Mouse (Mus musculus) stomach, embryonic 15.5 days (tissue): ENCODE measurements around the gene Exoc1. TPM values are rescaled to one million over a fixed set of nuclear protein-coding genes. Genes with fewer than 3 reads are reported as not detected.

Experiments
- ATAC-seq: fragments of 200-750 bp; cut with Nextera tagmentation; 2 replicates; pipeline ENCODE4 v1.8.0; 2017; ENCODE audit warnings: low read depth, moderate number of reproducible peaks, moderate TSS enrichment; ENCODE audit not compliant: insufficient read depth, low FRiP score
- H3K27ac ChIP-seq: fragments of 300-500 bp; sonication (generic); 2 replicates; pipeline ENCODE4 v1.5.1; 2015; ENCODE audit warnings: mild to moderate bottlenecking, inconsistent platforms
- H3K27me3 ChIP-seq: fragments of 300-500 bp; sonication (generic); replicated peaks from 2 replicates; pipeline ENCODE4 v1.6.1; 2015; ENCODE audit warnings: inconsistent platforms
- H3K36me3 ChIP-seq: fragments of 300-500 bp; sonication (generic); 2 replicates; pipeline ENCODE4 v1.6.1; 2015; ENCODE audit warnings: inconsistent platforms
- H3K4me1 ChIP-seq: fragments of 300-500 bp; sonication (generic); 2 replicates; pipeline ENCODE4 v1.6.1; 2015; ENCODE audit warnings: inconsistent platforms
- H3K4me2 ChIP-seq: fragments of 300-500 bp; sonication (generic); 2 replicates; pipeline ENCODE4 v1.6.1; 2015; ENCODE audit warnings: mild to moderate bottlenecking, inconsistent platforms
- H3K4me3 ChIP-seq: fragments of 300-500 bp; sonication (generic); replicated peaks from 2 replicates; pipeline ENCODE4 v1.5.1; 2015; ENCODE audit warnings: inconsistent platforms
- H3K9ac ChIP-seq: fragments of 300-500 bp; sonication (generic); 2 replicates; pipeline ENCODE4 v1.6.1; 2015; ENCODE audit warnings: inconsistent platforms
- H3K9me3 ChIP-seq: fragments of 300-500 bp; sonication (generic); 2 replicates; pipeline ENCODE4 v1.6.1; 2016; ENCODE audit warnings: inconsistent platforms
- WGBS: fragments of 180-500 bp; shearing (Covaris S2); methylation state at CpG from one replicate; pipeline ENCODE4 v1.1.7; 2015; 5-methylcytosine and 5-hydroxymethylcytosine counted together
- polyA plus RNA-seq: library from polyadenylated mRNA; unstranded; fragments of >200 nt; fragmentation: Nextera tagmentation; extraction: Ambion mirVana; gene quantifications from 2 replicates; pipeline ENCODE4 v1.2.1, GENCODE M21; 2015

Exoc1 gene
- 26.5 and 31.8 TPM in 2 replicates for polyA plus RNA-seq

GRCm38 (mm10) chr5:76529040-76529703 is at the start of gene Exoc1:
Gene Exoc1, plus strand, starts transcription at chr5:76529311.
- WGBS, result under 1% methylated on average over 38 of the region's 39 CpGs
- Histone ChIP-seq H3K36me3 (no peaks in the 10 kb centered on the region), H3K4me2 (peak within 1 kb of the TSS; percentile 74), H3K4me3 (peak within 1 kb of the TSS; percentile 70), H3K4me1 (0 out of 2 replicates have a peak, but pooled peaks cover 4% of the 10 kb centered on the region), H3K9me3 (no peaks in the 10 kb centered on the region), H3K27me3 (no peaks in the 10 kb centered on the region), H3K9ac (peak within 1 kb of the TSS; percentile 67), H3K27ac (peak within 1 kb of the TSS; percentile 92)
- peak; percentile 99 for ATAC-seq

DNA sequence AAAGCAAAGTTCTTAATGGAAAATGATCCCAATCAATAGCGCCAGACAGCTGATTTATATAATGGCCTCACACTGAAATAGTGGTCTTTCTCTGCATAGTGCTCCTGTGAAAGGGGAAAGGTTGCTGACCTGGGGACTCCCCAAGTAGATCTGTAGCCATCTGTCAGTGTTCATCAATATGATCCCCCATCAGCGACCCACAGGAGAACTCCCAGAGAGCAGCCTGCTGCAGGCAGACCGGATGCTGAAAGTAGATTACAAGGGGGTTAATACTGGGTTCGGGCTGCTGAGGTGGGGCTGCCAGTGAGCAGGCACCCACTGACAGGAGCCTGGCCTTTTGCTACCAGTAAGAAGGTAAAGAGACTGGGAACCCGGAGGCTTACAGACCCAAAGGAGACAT is 45.3 kb upstream of the Exoc1 start, which contains the start of gene Gm7271:
TSS of gene Gm7271 (plus strand) at position 230 of the 400 bp plus-strand sequence.
- ATAC-seq, result no peak
- Histone ChIP-seq H3K27ac (no peak within 1 kb of the TSS), H3K9ac (no peak within 1 kb of the TSS), H3K27me3 (no peaks in the 10 kb centered on the region), H3K4me2 (no peak within 1 kb of the TSS), H3K36me3 (no peaks in the 10 kb centered on the region), H3K4me3 (no peak within 1 kb of the TSS), H3K4me1 (no peaks in the 10 kb centered on the region), H3K9me3 (no peaks in the 10 kb centered on the region)
- WGBS, result 46% methylated on average over 5 of the region's 5 CpGs

DNA sequence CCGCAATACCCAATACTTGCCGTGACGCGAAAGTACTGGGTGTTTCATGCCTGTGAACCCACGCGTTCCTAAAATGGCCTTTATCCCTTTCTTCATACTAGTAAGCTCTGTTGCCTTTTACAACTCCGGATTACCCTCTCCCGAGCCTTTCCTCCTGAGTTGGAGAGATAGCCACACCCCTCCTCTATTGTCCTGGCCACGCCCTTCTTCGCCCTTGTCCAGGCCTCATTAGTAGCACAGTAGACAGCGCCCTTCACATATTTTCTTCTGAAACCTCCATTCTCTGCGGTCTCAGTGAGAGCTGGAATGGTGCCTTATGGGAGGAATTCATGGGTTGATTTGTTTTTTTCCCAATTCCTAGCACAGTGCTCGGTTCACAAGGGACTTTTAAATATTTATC is 34.0 kb upstream of the Exoc1 start:
- H3K4me3 ChIP-seq, result no peak overlapping the region
- H3K9me3 ChIP-seq, result no peaks in the 10 kb centered on the region
- no peak overlapping the region for H3K27ac ChIP-seq
- H3K4me2 ChIP-seq, result no peak overlapping the region
- H3K36me3 ChIP-seq, result no peaks in the 10 kb centered on the region
- 80% methylated on average over 13 of the region's 13 CpGs for WGBS
- no peaks in the 10 kb centered on the region for H3K4me1 ChIP-seq
- H3K9ac ChIP-seq, result no peak overlapping the region
- ATAC-seq, result no peak
- H3K27me3 ChIP-seq, result no peaks in the 10 kb centered on the region

DNA sequence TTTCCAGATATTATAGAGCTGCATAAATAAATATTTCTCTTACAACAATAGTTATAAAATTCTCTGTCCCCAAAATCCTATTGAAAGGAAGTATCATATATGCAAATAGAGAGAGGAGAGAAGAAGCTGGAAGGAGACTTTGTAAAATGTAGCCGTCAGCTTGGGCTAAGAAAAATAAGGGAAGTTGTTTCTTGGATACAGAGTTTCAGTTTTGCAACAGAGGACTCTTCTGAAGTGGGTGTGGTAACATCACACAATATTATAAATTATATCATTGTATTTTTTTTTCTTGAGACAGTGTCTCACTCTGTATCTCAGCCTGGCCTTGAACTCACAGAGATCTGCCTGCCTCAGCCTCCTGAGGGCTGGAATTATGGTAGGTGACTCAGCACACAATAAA is 6.7 kb upstream of the Exoc1 start:
- no peak overlapping the region for H3K4me2 ChIP-seq
- no peaks in the 10 kb centered on the region for H3K9me3 ChIP-seq
- no peaks in the 10 kb centered on the region for H3K4me1 ChIP-seq
- no peak overlapping the region for H3K4me3 ChIP-seq
- no peak overlapping the region for H3K27ac ChIP-seq
- no peaks in the 10 kb centered on the region for H3K36me3 ChIP-seq
- H3K9ac ChIP-seq, result no peak overlapping the region
- WGBS, result 79% methylated on average over 1 of the region's 1 CpGs
- no peaks in the 10 kb centered on the region for H3K27me3 ChIP-seq
- ATAC-seq, result no peak

- Histone ChIP-seq H3K9ac (no peak overlapping the region), H3K27ac (no peak overlapping the region), H3K27me3 (no peaks in the 10 kb centered on the region), H3K36me3 (no peaks in the 10 kb centered on the region), H3K4me2 (no peak overlapping the region), H3K4me3 (no peak overlapping the region), H3K4me1 (no peaks in the 10 kb centered on the region), H3K9me3 (no peaks in the 10 kb centered on the region)
- no peak for ATAC-seq
- 71% methylated on average over 5 of the region's 5 CpGs for WGBS
Measured at GRCm38 (mm10) chr5:76524623-76525022, 4.5 kb upstream of the Exoc1 start.

GRCm38 (mm10) chr5:76525066-76525465 is 4.0 kb upstream of the Exoc1 start:
- Histone ChIP-seq H3K9me3 (no peaks in the 10 kb centered on the region), H3K4me3 (no peak overlapping the region), H3K4me2 (no peak overlapping the region), H3K27me3 (no peaks in the 10 kb centered on the region), H3K27ac (no peak overlapping the region), H3K9ac (no peak overlapping the region), H3K36me3 (no peaks in the 10 kb centered on the region), H3K4me1 (0 out of 2 replicates have a peak, but pooled peaks cover 4% of the 10 kb centered on the region)
- 55% methylated on average over 4 of the region's 4 CpGs for WGBS
- ATAC-seq, result no peak

- no peaks in the 10 kb centered on the region for H3K36me3 ChIP-seq
- 0 out of 2 replicates have a peak, but pooled peaks cover 4% of the 10 kb centered on the region for H3K4me1 ChIP-seq
- no peaks in the 10 kb centered on the region for H3K9me3 ChIP-seq
- no peak overlapping the region for H3K4me2 ChIP-seq
- H3K27me3 ChIP-seq, result no peaks in the 10 kb centered on the region
- no peak overlapping the region for H3K27ac ChIP-seq
- ATAC-seq, result no peak
- no peak overlapping the region for H3K4me3 ChIP-seq
- WGBS, result 50% methylated on average over 2 of the region's 2 CpGs
- no peak overlapping the region for H3K9ac ChIP-seq
Measured at GRCm38 (mm10) chr5:76525829-76526228, 3.3 kb upstream of the Exoc1 start.

GRCm38 (mm10) chr5:76529704-76530066 is 574 bp downstream of the Exoc1 start:
- H3K27me3 ChIP-seq, result no peaks in the 10 kb centered on the region
- no peak for ATAC-seq
- peak overlapping the region; percentile 92 for H3K27ac ChIP-seq
- H3K36me3 ChIP-seq, result no peaks in the 10 kb centered on the region
- H3K9ac ChIP-seq, result peak overlapping the region; percentile 67
- peak overlapping the region; percentile 70 for H3K4me3 ChIP-seq
- peak overlapping the region; percentile 74 for H3K4me2 ChIP-seq
- 6% methylated on average over 9 of the region's 9 CpGs for WGBS
- 0 out of 2 replicates have a peak, but pooled peaks cover 4% of the 10 kb centered on the region for H3K4me1 ChIP-seq
- no peaks in the 10 kb centered on the region for H3K9me3 ChIP-seq

DNA sequence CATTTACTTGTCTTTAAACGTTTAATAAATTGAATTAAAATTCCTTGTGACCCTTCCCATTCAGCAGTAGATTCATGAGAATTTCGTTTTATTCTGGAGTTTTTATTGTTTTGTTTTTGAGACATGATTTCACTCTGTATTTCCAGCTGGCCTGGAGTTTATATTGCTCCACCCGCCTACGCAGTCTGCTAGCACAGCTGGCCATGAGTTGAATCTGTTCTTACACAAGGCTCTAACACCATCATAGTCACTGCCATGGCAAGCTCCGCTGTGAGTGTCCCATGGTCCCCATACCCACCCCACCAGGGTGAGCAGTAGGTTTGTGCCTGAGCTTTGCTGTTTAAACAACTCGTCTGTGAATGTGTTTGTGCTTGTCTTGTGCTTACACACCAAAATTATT is 4.1 kb downstream of the Exoc1 start:
- Histone ChIP-seq H3K4me3 (no peak overlapping the region), H3K9ac (no peak overlapping the region), H3K4me1 (0 out of 2 replicates have a peak, but pooled peaks cover 4% of the 10 kb centered on the region), H3K27ac (no peak overlapping the region), H3K36me3 (peaks cover 5% of the 10 kb centered on the region; the same call in 1 of the 2 replicates), H3K4me2 (no peak overlapping the region), H3K9me3 (no peaks in the 10 kb centered on the region), H3K27me3 (no peaks in the 10 kb centered on the region)
- 77% methylated on average over 6 of the region's 6 CpGs for WGBS
- no peak for ATAC-seq

DNA sequence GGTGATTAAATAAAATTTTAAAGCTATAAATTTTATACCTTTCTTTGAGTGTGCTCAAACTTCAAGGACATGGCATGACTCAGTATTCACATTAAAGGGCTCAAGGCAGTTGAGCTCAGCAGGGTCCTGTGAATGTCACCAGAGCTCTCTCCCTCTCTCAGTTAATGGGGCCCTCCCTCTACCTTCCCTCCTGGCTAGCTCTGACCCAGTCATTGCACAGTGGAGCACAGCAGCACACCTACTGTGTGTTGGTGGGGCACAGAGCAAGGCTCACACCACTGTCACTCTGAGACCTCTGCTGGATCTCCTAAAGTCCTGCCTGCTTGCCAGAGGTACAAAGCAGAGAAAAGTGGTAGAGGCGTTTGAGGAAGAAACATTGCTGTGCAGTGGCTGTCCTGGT is 7.1 kb downstream of the Exoc1 start:
- no peak overlapping the region for H3K9ac ChIP-seq
- no peaks in the 10 kb centered on the region for H3K27me3 ChIP-seq
- H3K4me3 ChIP-seq, result no peak overlapping the region
- H3K27ac ChIP-seq, result no peak overlapping the region
- H3K4me1 ChIP-seq, result no peaks in the 10 kb centered on the region
- H3K36me3 ChIP-seq, result peaks cover 11% of the 10 kb centered on the region; the same call in 1 of the 2 replicates
- no peaks in the 10 kb centered on the region for H3K9me3 ChIP-seq
- 90% methylated on average over 1 of the region's 1 CpGs for WGBS
- H3K4me2 ChIP-seq, result no peak overlapping the region
- no peak for ATAC-seq

- no peak overlapping the region for H3K9ac ChIP-seq
- H3K27ac ChIP-seq, result no peak overlapping the region
- H3K36me3 ChIP-seq, result peaks cover 14% of the 10 kb centered on the region; the same call in 1 of the 2 replicates
- H3K4me3 ChIP-seq, result no peak overlapping the region
- no peaks in the 10 kb centered on the region for H3K4me1 ChIP-seq
- 91% methylated on average over 10 of the region's 10 CpGs for WGBS
- no peaks in the 10 kb centered on the region for H3K9me3 ChIP-seq
- no peak overlapping the region for H3K4me2 ChIP-seq
- no peaks in the 10 kb centered on the region for H3K27me3 ChIP-seq
- no peak for ATAC-seq
Measured at GRCm38 (mm10) chr5:76537578-76537977, 8.5 kb downstream of the Exoc1 start.

DNA sequence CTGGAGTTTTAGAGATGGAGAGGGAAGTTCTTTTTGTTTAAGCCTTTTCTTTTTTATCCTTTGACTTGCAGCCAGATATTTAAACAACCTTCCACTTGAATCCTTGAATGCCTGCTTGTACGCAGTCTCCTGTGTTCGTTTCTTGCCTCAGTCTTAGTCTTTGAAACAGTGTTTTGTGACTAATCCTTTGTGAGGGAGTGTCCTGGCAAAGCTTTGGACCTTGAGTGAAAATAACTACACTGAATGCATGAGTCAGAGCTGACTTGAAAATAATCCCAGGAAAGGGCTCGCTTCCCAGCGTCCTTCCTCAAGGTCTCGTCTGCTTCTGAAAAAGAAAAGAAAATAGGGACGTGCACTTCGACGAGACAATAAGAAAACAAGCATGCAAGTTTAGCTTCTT is 11.1 kb downstream of the Exoc1 start:
- Histone ChIP-seq H3K4me3 (no peak overlapping the region), H3K27me3 (no peaks in the 10 kb centered on the region), H3K4me2 (no peak overlapping the region), H3K36me3 (peaks cover 28% of the 10 kb centered on the region), H3K9ac (no peak overlapping the region), H3K27ac (no peak overlapping the region), H3K9me3 (no peaks in the 10 kb centered on the region), H3K4me1 (no peaks in the 10 kb centered on the region)
- WGBS, result 77% methylated on average over 8 of the region's 8 CpGs
- ATAC-seq, result no peak
